In genomic region chr10:83819266-83819949, GRCm38 (mm10) we compare ENCODE assay signal across 8 mouse cellular contexts.
DNase-seq lines count a peak whose midpoint lies in the region; ATAC-seq and TF ChIP-seq lines count a peak whose summit lies in the region.

No protein-coding gene starts in this region.

- POLR2A ChIA-PET in Patski (lab: Charles Lee) = interaction anchor here (0.7 kb wide), 2 partner anchors 63 to 150 kb away, joined by 3 read pairs; no protein-coding TSS in a partner anchor

- in situ Hi-C loops in Patski (cut with MboI; ENCODE audit: low pct_unique_long_range_greater_than_20kb) = loop anchor here (5.0 kb wide), 2 partner anchors 618 to 693 kb away; no protein-coding TSS in a partner anchor

- H3K27me3 ChIP-seq in Patski = no peaks in the 10 kb centered on the region
- no peaks in the 10 kb centered on the region for H3K27me3 ChIP-seq in lung, postnatal 0 days (replicated peaks; ENCODE audit: insufficient read depth, low read length)

- no peak overlapping the region for H3K4me2 ChIP-seq in lung, postnatal 0 days (replicated peaks; ENCODE audit: low read depth, low read length)

- H3K9me3 ChIP-seq in lung, postnatal 0 days (ENCODE audit: low read length) = no peaks in the 10 kb centered on the region

- peaks cover 2% of the 10 kb centered on the region; the same call in 1 of the 2 replicates for H3K4me1 ChIP-seq in lung, postnatal 0 days (ENCODE audit: insufficient read depth, low read depth, low read length)

- no peak for ATAC-seq in Patski
- ATAC-seq in lung, postnatal 0 days = no peak

- no peak overlapping the region for H3K4me3 ChIP-seq in lung, postnatal 0 days (ENCODE audit: low read depth, low read length)

- no peak overlapping the region for H3K27ac ChIP-seq in lung, postnatal 0 days (ENCODE audit: low read length)

- CTCF ChIA-PET in Patski (lab: Charles Lee) = interaction anchor here (0.7 to 1.9 kb wide), 3 partner anchors 24 to 695 kb away, joined by 3 to 10 read pairs (median 3); no protein-coding TSS in a partner anchor

- no peak overlapping the region for H3K9ac ChIP-seq in lung, postnatal 0 days (replicated peaks; ENCODE audit: low read depth)

- H3K36me3 ChIP-seq in lung, postnatal 0 days (ENCODE audit: insufficient read depth, low read length) = no peaks in the 10 kb centered on the region

- TF ChIP-seq CTCF in Patski (IDR thresholded peaks at IDR 0.05) = peak; percentile 81
- peak; percentile 86 for TF ChIP-seq CTCF in lung, postnatal 0 days (IDR thresholded peaks at IDR 0.05)

- no peak for TF ChIP-seq EP300 in lung, postnatal 0 days (IDR thresholded peaks at IDR 0.05)

- 11% methylated on average over 13 of the region's 13 CpGs for WGBS in lung, postnatal 0 days

- DNase-seq in Patski (ENCODE audit: low read depth, low spot score) = no peak
- peak; percentile 84 for DNase-seq in cerebellum, adult 8-10 months
- peak; percentile 63 to 95 for DNase-seq in frontal cortex, adult 2 months (ENCODE audit: extremely low spot score in 1 of 2, low spot score in 1 of 2)
- peak; percentile 85 for DNase-seq in heart, postnatal 4 days
- peak; percentile 73 to 89 for DNase-seq in layer of hippocampus, adult 8-10 months (ENCODE audit: low spot score in 2 of 2)
- peak; percentile 86 for DNase-seq in lung, postnatal 0 days (ENCODE audit: low spot score)
- DNase-seq in retina, postnatal 7 days (ENCODE audit: low read depth, low spot score) = peak; percentile 75
- DNase-seq in urinary bladder, postnatal 36 days (ENCODE audit: low spot score in 2 of 2) = peak; percentile 61 to 77
